Mouse (Mus musculus) gastrocnemius, postnatal 25 days (tissue): ENCODE measurements around the gene Ppp3cb. TPM values are rescaled to one million over a fixed set of nuclear protein-coding genes. Genes with fewer than 3 reads are reported as not detected.
A peak's percentile ranks its signal among the peaks of the same experiment; 100 is the strongest.

ENCODE experiments used
- DNase-seq: peaks from one replicate; pipeline ENCODE4 v3.0.0; 2022
- total RNA-seq, 2 experiments: library from RNA; stranded (reverse); gene quantifications; 1 replicate in 1 of 2; 2 replicates in 1 of 2; pipeline ENCODE4 v1.2.3; 2021

Ppp3cb gene
- total RNA-seq, 2 experiments from 2014 or later = 114 to 140 TPM

DNA sequence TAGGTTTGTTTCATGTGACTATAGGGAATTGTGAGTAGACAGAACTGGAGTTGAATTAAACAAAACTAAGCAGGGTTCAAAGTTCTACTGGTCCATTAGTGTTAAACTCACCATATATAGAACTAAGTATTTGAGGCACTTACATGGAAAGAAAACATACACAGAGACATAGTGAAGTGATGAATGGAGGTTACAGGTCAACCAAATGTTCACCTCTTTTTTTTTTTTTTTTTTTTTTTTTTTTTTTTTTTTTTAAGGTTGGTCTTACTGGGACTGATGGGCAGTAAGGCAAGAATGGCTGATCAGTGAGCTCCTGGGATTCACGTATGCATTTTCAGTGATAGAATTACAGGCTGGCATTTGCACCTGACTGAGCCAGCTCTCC is 66.2 kb downstream of the Ppp3cb start:
- DNase-seq = no peak

DNA sequence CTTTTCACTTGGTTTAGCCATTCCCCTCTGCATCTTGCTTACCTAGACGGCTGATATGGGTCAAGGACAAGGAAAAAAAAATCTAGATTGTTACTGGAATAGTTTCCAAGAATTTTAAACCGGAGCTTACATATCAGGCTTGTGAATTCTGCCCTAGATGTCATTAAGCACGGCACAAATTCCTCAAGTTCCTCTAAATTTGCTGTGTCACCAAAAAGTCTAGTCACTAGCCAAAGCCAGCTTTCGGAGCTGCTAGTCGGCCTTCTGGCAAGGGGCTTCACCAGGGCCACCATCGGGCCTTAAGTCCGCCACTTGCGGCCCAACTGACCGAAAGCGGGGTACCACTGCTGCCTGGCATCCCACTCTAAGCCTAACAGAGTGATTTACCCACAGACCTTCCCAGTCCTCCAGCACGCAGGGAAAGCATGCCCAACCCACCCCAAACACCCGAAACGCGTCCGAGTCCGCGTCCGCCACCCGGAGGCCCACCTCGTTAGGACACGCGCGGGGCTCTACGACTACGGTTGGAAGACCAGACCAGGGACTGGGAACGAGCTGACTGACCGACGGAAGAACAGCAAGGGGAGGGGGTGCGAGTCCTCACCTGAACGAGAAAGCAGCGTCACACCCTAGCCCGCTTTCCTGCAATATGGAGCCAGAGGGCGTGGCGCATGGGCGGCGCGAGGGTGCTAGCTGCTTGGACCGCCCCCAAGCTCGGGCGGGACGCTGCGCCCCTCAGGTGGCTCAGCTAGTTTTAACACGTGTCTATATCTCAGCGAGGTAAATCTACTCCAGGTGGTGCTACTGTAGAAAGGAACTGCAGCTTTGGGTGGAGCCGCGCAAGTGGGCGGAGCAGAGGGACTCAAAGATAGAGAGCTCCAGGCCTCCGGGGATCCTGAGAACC is 66.8 kb downstream of the Ppp3cb start, which contains the start of gene Anxa7:
TSS of gene Anxa7 (minus strand) at position 843 of the 904 bp plus-strand sequence.
- DNase-seq = peak; percentile 73

DNA sequence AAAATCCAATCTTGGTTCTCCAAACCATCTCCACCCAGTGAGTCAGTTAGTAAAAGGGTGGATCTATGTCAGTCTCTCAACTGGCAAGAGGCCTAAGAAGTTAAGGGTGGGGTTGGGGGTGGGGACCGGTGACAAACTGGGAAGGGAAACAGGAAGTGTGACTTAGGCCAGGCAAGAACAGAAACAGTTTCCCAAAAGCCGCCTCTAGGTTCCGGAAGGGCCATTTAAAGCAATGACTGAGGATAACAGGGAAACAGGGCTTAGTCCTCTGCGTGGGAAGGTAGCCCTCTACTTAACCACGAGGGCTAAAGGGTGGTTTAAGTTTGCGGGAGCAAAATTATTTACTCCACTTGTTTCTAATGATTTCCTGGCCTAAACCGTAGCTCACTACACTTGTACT is 67.6 kb downstream of the Ppp3cb start:
- DNase-seq = peak; percentile 59

DNA sequence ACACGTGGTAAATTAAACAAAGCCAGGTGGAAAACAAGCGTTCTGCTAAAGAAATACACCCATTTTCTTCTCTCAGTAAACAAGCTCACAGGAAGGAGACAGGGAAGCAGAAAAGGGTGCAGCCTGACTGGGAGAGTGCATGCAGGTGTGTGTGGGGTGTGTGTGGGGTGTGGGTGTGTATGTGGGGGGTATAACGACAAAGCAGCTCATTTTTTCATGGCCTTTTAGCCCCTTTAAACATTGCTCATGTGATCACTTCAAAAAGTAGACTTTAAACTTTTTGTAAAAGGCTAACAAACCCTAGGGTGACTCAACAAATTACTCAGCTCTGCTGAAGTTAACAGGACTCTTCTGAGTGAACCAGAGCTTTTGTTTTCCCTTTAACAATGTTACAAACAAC is 68.0 kb downstream of the Ppp3cb start:
- no peak for DNase-seq

DNA sequence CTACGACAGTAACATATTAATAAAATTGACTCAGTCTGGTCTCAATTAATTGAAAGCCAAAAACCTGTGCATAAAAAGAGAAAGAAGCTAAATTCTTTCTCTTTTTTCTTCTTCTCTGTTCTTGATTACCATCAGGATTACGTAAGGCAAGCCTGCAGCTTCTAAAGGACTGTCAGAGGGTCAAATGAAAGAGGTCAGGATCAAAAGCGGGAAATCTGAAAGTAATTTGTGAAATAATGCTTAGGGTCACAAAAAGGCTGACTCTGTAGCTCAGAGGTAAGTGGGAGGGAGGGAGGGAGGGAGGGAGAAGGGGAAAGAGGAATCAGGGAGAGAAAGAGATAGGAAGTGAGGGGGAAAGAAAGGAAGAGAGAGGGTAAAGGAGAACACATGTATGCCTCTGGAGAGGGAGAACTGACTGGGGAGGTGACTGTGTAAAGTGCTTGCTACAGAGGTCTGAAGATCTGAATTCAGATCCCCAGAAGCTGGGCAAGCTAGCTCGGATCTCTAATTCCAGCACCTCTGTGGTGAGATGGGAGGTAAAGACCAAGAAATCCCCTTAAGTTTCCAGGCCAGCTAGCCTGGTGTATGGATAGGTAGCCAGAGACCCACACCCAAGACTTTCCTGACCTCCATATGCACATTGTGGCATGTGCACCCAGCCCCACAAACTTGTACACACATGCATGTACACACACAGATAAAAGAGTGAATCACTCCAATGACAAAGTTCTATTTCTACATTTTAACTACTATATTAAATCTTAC is 68.9 kb downstream of the Ppp3cb start:
- DNase-seq = no peak

DNA sequence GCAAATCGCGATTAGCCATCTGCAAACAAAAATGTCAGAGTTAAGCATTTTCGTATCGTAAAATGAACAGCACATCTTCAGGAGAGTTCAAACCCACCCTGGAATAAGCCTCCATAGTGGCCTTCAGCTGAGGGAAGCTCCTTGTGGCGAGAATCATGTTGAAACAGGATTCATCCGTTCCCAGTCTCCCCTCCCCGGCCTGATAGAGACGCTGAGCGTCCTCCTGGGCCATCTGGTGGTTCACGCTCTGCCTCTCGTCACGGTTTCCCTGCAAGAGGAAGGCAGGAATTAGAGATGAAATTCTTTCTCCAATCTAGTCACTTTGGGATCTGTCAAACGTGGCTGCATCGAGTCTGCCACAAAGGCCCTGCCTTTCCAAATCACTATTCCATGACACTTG is 86.2 kb downstream of the Ppp3cb start:
- DNase-seq = no peak

DNA sequence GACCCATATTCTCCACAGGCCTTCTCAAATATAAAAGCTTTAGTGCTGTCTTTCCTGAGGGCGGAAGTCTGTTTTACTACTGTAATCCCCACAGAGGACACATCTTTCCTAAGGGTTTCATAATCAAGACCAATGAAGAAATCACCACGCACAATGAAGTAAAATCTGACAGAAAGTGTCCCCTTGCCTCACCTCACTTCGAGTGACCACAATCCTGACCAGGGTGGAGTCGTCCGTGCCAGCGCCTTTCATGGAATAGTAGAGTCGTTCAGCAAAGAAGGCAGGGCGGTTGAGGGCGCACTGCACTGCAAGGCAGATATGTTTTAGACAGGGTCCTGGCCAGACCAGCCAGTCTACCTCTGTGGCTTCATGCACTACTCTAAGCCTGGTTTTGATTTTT is 88.0 kb downstream of the Ppp3cb start:
- no peak for DNase-seq

DNA sequence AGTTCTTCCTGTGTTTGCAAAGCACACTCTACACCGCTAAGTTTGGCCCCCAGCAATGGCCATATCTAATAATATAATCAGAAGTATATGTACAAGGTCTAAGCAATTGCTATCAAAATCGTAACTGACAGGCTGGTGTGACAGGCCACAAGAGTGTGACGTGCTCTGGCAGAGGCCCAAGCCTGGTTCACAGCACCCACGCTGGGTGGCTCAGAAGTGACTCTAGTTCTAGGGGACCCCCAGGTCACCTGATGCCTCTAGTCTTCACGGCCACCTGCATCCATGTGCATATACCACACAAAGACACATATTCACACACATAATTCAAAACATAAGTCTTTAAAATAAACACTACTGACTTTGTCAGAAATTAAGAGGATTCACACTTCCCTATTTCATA is 93.4 kb downstream of the Ppp3cb start:
- DNase-seq = no peak

DNA sequence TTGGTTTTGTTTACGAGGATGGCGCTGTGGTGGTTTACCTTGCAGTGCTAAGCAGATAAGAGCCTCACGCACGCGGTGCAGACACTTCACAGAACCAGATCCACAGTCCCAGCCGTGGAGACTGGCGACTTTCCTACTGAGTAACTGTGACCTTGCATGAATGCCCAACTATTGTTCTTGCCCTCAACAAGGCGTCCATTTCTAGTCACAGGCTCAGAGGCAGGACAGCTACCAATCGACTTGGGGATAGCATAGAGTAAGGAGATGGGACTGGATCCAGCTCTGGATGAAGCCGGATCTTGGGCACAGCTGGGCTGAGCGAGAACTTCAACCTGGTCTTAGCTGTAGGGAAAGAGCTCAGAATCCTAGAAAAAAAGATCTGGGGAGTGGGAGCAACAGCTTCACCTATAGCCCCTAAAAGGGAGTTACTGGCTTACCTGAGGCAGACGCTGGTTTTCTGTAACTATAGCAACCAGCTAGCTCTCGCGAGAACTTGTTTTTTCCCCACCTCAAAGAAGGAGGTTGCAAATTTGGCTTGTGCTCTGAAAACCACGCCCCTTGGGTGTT is 94.5 kb downstream of the Ppp3cb start, which contains the start of gene Cfap70:
TSS of gene Cfap70 (minus strand) at position 462 of the 567 bp plus-strand sequence.
- no peak for DNase-seq

DNA sequence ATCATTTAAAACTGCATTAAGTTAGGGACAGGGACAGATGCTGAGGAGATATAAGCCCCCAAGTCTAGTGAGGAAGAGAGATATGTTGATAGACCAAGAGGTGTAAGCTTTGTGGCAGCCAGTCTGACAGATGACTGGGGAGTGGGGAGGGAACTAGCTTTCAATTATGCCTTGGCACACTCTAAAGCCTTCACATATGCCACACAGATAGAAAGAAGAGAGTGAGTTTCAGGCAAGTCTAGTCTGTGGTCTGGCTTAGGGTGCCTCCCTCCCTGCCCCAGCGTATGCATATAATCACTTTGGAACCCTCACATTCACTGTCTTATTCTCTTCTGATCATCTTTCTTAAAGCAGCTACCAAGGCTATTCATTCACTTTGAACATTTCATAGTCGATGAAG is 95.1 kb downstream of the Ppp3cb start:
- no peak for DNase-seq

Other genes with a start within 250 kb of the Ppp3cb start
- gene Ecd, start 198.5 kb downstream of the Ppp3cb start, total RNA-seq = 10 to 100 TPM; 27.0 to 28.3 TPM
- 10 to 100 TPM; 19.7 to 20.8 TPM for gene Fam149b, start 198.4 kb downstream of the Ppp3cb start, total RNA-seq
- gene Dnajc9, start 157.7 kb downstream of the Ppp3cb start, total RNA-seq = 1 to 10 TPM; 9.1 to 9.3 TPM
- 10 to 100 TPM; 39.9 to 48.4 TPM for gene Mrps16, start 152.9 kb downstream of the Ppp3cb start, total RNA-seq
- under 1 TPM; 0.24 to 0.28 TPM for gene Cfap70, start 94.3 kb downstream of the Ppp3cb start, total RNA-seq
- gene Anxa7, start 66.4 kb downstream of the Ppp3cb start, total RNA-seq = 10 to 100 TPM; 22.0 to 27.4 TPM
- 10 to 100 TPM in 1 of 2 experiments, 1 to 10 TPM in 1; 3.2 to 27.2 TPM for gene Mss51, start 49.7 kb downstream of the Ppp3cb start, total RNA-seq
- 1 to 10 TPM; 3.8 to 5.1 TPM for gene Usp54, start 94.5 kb upstream of the Ppp3cb start, total RNA-seq
- 1,000 to 10,000 TPM; 2,514 to 2,966 TPM for gene Myoz1, start 110.0 kb upstream of the Ppp3cb start, total RNA-seq
- 100 to 1,000 TPM; 135 to 192 TPM for gene Synpo2l, start 121.8 kb upstream of the Ppp3cb start, total RNA-seq
- 10 to 100 TPM; 65.0 to 68.8 TPM for gene Sec24c, start 127.7 kb upstream of the Ppp3cb start, total RNA-seq
- 1 to 10 TPM; 2.7 to 4.0 TPM for gene Fut11, start 148.4 kb upstream of the Ppp3cb start, total RNA-seq
- 100 to 1,000 TPM; 110 to 119 TPM for gene Chchd1, start 156.4 kb upstream of the Ppp3cb start, total RNA-seq
- gene Zswim8, start 161.0 kb upstream of the Ppp3cb start, total RNA-seq = 10 to 100 TPM; 33.0 to 33.6 TPM
- gene Ndst2, start 188.0 kb upstream of the Ppp3cb start, total RNA-seq = 1 to 10 TPM; 6.0 to 6.6 TPM
- gene Camk2g, start 247.5 kb upstream of the Ppp3cb start, total RNA-seq = 100 to 1,000 TPM; 149 to 190 TPM